Mouse (Mus musculus): ENCODE measurements around the gene Praf2. TPM values are rescaled to one million over a fixed set of nuclear protein-coding genes. Genes with fewer than 3 reads are reported as not detected.
"Not testable (repeated sequence)": the region's sequence is repeated elsewhere in the genome, so short reads cannot be mapped to it uniquely, and the experiment has no call there.

Praf2 gene
- polyA plus RNA-seq, 1 experiment from 2014 or later, result 2.1 TPM

DNA sequence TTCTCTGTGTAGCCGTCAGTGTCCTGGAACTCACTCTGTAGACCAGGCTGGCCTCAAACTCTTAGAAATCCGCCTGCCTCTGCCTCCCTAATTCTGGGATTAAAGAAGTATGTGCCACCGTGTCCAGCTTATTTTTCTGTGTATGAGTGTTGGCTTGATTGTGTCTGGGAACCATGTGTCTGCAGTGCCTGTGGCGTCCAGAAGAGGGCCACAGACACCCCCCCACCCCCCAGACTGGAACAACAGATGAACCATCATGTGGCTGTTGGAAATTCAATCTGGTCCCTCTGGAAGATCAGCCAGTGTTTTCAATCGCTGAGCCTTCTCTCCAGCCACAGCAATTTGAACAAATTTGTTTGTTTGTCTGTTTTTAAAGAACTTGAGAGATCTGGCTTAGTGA lies 15.2 kb downstream of the Praf2 start:
- 58% methylated on average over 5 of the region's 5 CpGs for WGBS (ENCODE audit: insufficient replicate concordance)
- H3K4me3 ChIP-seq (ENCODE audit: low read depth, low read length), result no peak overlapping the region
- H3K36me3 ChIP-seq (replicated peaks; ENCODE audit: insufficient read depth, low read length), result no peaks in the 10 kb centered on the region
- DNase-seq (no peak), ATAC-seq (no peak)
- H3K9me3 ChIP-seq (ENCODE audit: low read length), result no peaks in the 10 kb centered on the region
- H3K4me2 ChIP-seq (ENCODE audit: low read depth, low read length), result no peak overlapping the region
- peak; percentile 55 for TF ChIP-seq CTCF (IDR thresholded peaks at IDR 0.05; ENCODE audit: low read depth)
- no peak for TF ChIP-seq EP300 (IDR thresholded peaks at IDR 0.05; ENCODE audit: low read depth)
- H3K4me1 ChIP-seq (ENCODE audit: insufficient read depth), result no peaks in the 10 kb centered on the region
- H3K27ac ChIP-seq (ENCODE audit: low read depth), result no peak overlapping the region
- no peaks in the 10 kb centered on the region for H3K27me3 ChIP-seq (ENCODE audit: insufficient read depth, low read length)
- no peak overlapping the region for H3K9ac ChIP-seq (replicated peaks)

DNA sequence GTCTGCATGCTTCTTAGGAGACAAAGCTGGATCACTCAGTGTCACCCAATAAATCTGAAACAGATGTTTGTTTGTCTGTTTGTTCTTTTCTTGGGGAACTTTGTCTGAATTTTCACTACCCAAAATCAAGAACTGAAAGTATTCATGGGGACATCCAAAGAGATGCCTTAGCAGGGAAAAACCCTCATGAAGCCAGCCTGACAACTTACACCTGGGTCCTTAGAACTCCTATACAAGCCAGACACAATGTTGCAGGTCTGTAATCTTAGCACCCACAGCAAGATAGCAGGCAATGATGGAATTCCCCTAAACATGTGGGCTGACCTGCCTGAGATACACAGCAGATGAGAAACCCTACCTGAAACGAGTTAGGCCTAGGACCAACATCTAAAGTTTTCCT lies 16.7 kb downstream of the Praf2 start:
- DNase-seq (no peak), ATAC-seq (no peak)
- Histone ChIP-seq H3K9ac (replicated peaks) (no peak overlapping the region), H3K27me3 (ENCODE audit: insufficient read depth, low read length) (no peaks in the 10 kb centered on the region; the same call in 1 of the 2 replicates), H3K27ac (ENCODE audit: low read depth) (no peak overlapping the region), H3K4me2 (ENCODE audit: low read depth, low read length) (no peak overlapping the region), H3K4me3 (ENCODE audit: low read depth, low read length) (no peak overlapping the region), H3K36me3 (replicated peaks; ENCODE audit: insufficient read depth, low read length) (no peaks in the 10 kb centered on the region), H3K4me1 (ENCODE audit: insufficient read depth) (no peaks in the 10 kb centered on the region), H3K9me3 (ENCODE audit: low read length) (no peaks in the 10 kb centered on the region)
- WGBS (ENCODE audit: insufficient replicate concordance), result 62% methylated on average over 1 of the region's 1 CpGs
- TF ChIP-seq CTCF (IDR thresholded peaks at IDR 0.05; ENCODE audit: low read depth) (no peak), EP300 (IDR thresholded peaks at IDR 0.05; ENCODE audit: low read depth) (no peak)

GRCm38 (mm10) chrX:7745429-7745828 lies 17.2 kb downstream of the Praf2 start:
- no peaks in the 10 kb centered on the region for H3K36me3 ChIP-seq (replicated peaks; ENCODE audit: insufficient read depth, low read length)
- no peak for TF ChIP-seq EP300 (IDR thresholded peaks at IDR 0.05; ENCODE audit: low read depth)
- TF ChIP-seq CTCF (IDR thresholded peaks at IDR 0.05; ENCODE audit: low read depth), result no peak
- no peak overlapping the region for H3K4me2 ChIP-seq (ENCODE audit: low read depth, low read length)
- ATAC-seq (no peak), DNase-seq (no peak)
- H3K4me3 ChIP-seq (ENCODE audit: low read depth, low read length), result no peak overlapping the region
- no peaks in the 10 kb centered on the region for H3K4me1 ChIP-seq (ENCODE audit: insufficient read depth)
- 93% methylated on average over 8 of the region's 8 CpGs for WGBS (ENCODE audit: insufficient replicate concordance)
- H3K27ac ChIP-seq (ENCODE audit: low read depth), result no peak overlapping the region
- H3K9me3 ChIP-seq (ENCODE audit: low read length), result no peaks in the 10 kb centered on the region
- H3K9ac ChIP-seq (replicated peaks), result no peak overlapping the region
- no peaks in the 10 kb centered on the region; the same call in 1 of the 2 replicates for H3K27me3 ChIP-seq (ENCODE audit: insufficient read depth, low read length)

DNA sequence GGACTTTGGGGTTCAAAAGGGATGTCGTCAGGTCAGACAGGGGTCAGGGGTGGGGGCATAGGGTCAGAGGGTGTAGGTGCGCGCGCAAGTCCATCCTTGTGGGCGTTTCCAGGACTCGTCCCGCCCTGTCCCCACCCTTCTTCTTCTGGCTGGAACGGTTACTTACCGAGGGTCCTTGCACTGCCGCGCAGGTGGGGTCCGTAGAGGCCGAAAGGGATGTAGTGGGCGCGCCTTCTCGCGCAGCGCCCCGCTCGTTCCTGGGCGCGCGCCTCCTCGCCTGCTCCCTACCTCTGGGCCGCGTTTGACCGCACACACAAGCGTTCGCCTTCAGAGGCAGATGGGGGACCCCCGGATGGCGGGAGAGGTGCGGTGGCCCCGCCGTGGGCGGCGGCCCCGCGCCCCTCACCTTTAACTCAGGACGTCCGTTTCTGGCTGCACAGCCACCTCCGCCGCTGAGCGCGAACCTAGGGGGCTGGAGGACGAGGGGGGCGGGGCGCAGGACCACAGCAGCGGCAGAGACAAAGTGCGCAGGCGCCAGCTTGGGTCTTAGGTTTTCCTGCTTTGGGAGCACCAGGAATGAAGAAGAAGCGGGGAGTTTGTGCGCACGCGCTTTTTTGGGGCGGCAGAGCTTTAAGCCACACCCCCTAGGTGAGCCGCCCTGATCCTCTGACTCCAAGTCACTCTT lies 22.3 kb downstream of the Praf2 start, which contains the start of gene Ccdc120:
Gene Ccdc120 (minus strand): TSS at position 474 of the 685 bp plus-strand sequence.
- ATAC-seq (no peak), DNase-seq (peak; percentile 44)
- TF ChIP-seq CTCF (IDR thresholded peaks at IDR 0.05; ENCODE audit: low read depth) (no peak), EP300 (IDR thresholded peaks at IDR 0.05; ENCODE audit: low read depth) (no peak)
- peak within 1 kb of the TSS; percentile 83 for H3K4me2 ChIP-seq (ENCODE audit: low read depth, low read length)
- no peaks in the 10 kb centered on the region for H3K36me3 ChIP-seq (replicated peaks; ENCODE audit: insufficient read depth, low read length)
- WGBS (ENCODE audit: insufficient replicate concordance), result 11% methylated on average over 36 of the region's 56 CpGs
- H3K4me1 ChIP-seq (ENCODE audit: insufficient read depth), result no peaks in the 10 kb centered on the region
- no peaks in the 10 kb centered on the region; the same call in 1 of the 2 replicates for H3K27me3 ChIP-seq (ENCODE audit: insufficient read depth, low read length)
- H3K9ac ChIP-seq (replicated peaks), result peak within 1 kb of the TSS; percentile 50
- H3K4me3 ChIP-seq (ENCODE audit: low read depth, low read length), result peak within 1 kb of the TSS; percentile 57
- H3K27ac ChIP-seq (ENCODE audit: low read depth), result no peak within 1 kb of the TSS
- no peaks in the 10 kb centered on the region for H3K9me3 ChIP-seq (ENCODE audit: low read length)

DNA sequence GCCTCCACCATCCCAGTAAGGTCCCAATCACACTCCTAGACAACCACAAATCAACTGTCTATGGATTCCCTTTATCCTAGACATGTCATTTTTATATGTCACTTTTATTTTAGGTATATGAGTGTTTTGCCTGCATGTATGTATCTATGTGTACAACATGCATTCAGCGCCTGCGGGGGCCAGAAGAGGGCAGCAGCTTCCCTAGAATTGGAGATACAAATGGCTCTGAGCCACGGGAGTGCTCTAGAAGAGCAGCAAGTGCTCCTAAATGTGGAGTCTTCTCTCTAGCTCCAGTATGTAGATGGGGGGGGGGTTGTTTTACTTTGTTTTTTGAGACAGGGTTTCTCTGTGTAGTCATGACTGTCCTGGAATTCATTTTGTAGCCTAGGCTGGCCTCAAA lies 25.4 kb downstream of the Praf2 start:
- not testable (repeated sequence) for H3K9ac ChIP-seq (replicated peaks); H3K9me3 ChIP-seq (ENCODE audit: low read length); H3K4me1 ChIP-seq (ENCODE audit: insufficient read depth); H3K36me3 ChIP-seq (replicated peaks; ENCODE audit: insufficient read depth, low read length); H3K4me2 ChIP-seq (ENCODE audit: low read depth, low read length); H3K4me3 ChIP-seq (ENCODE audit: low read depth, low read length); H3K27ac ChIP-seq (ENCODE audit: low read depth); H3K27me3 ChIP-seq (ENCODE audit: insufficient read depth, low read length); DNase-seq
- peak; percentile 50; the same call in 1 of the 2 replicates for ATAC-seq
- 20% methylated on average over 3 of the region's 3 CpGs for WGBS (ENCODE audit: insufficient replicate concordance)
- peak; percentile 57 for TF ChIP-seq CTCF (IDR thresholded peaks at IDR 0.05; ENCODE audit: low read depth)

DNA sequence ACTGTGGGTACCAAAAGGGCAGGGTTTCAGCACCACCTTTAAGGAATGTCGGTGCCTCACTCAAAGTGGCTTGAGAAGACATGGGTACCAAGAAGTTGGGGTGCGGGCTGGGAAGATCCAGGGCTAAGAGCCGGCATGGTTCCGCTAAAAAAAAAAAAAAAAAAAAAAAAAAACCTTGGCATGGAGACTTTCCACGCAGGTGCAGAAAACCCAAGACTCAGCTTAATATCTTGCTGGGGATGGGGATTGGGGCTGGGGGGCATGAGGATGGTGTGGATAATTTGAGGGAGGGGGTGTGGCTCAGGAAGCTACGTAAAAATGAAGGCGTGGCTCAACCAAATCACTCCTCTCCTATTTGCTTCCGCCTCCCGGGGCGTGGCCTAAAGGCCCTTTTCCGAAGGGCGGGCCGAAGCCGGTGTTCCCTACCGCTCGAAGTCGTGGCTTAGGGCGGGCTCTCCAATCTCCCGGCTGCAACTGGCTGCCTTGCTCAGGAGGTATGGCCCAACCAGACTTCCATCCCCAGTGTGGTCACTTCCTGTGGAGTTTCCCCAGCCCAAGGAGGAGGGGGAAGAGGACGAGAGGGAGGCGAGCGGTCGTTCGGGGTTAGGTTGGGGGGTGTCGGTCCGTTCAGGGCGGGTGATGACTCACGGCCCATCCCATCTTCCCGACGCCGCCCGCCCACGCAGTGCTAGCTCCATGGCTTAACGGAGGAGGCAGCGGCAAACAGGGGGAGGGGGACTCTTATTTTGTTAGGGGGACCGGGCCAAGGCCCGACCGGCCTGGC lies 34.1 kb downstream of the Praf2 start, which contains the start of gene Tfe3:
Gene Tfe3 (plus strand): TSS at position 424 of the 784 bp plus-strand sequence.
- peak within 1 kb of the TSS; percentile 64 for H3K4me2 ChIP-seq (ENCODE audit: low read depth, low read length)
- H3K9me3 ChIP-seq (ENCODE audit: low read length), result no peaks in the 10 kb centered on the region
- peaks cover 14% of the 10 kb centered on the region; the same call in 1 of the 2 replicates for H3K4me1 ChIP-seq (ENCODE audit: insufficient read depth)
- peaks cover 5% of the 10 kb centered on the region; the same call in 1 of the 2 replicates for H3K36me3 ChIP-seq (replicated peaks; ENCODE audit: insufficient read depth, low read length)
- peak within 1 kb of the TSS; percentile 72 for H3K9ac ChIP-seq (replicated peaks)
- TF ChIP-seq CTCF (IDR thresholded peaks at IDR 0.05; ENCODE audit: low read depth) (no peak), EP300 (IDR thresholded peaks at IDR 0.05; ENCODE audit: low read depth) (no peak)
- ATAC-seq (peak; percentile 96), DNase-seq (peak; percentile 91)
- peak within 1 kb of the TSS; percentile 62 for H3K4me3 ChIP-seq (ENCODE audit: low read depth, low read length)
- no peaks in the 10 kb centered on the region for H3K27me3 ChIP-seq (ENCODE audit: insufficient read depth, low read length)
- peak within 1 kb of the TSS; percentile 66 for H3K27ac ChIP-seq (ENCODE audit: low read depth)
- WGBS (ENCODE audit: insufficient replicate concordance), result 7% methylated on average over 33 of the region's 38 CpGs

All from liver, postnatal 0 days (tissue).